Mouse (Mus musculus) small intestine, adult 2 months (tissue): ENCODE measurements around the gene Ntpcr.

Experiments used
- CTCF ChIP-seq: fragments of 200-500 bp; IDR thresholded peaks from 2 replicates; pipeline ENCODE4 v1.5.1; 2012; ENCODE audit warnings: low read depth, mild to moderate bottlenecking, control low read depth, inconsistent platforms, low read length, moderate library complexity, mixed read lengths; ENCODE audit not compliant: insufficient replicate concordance, insufficient read length; ENCODE audit errors: extremely low read depth
- POLR2A ChIP-seq: fragments of 200-500 bp; IDR thresholded peaks from 2 replicates; pipeline ENCODE4 v1.6.1; 2012; ENCODE audit warnings: low read depth, mild to moderate bottlenecking, control low read depth, inconsistent platforms, low read length, moderate library complexity

DNA sequence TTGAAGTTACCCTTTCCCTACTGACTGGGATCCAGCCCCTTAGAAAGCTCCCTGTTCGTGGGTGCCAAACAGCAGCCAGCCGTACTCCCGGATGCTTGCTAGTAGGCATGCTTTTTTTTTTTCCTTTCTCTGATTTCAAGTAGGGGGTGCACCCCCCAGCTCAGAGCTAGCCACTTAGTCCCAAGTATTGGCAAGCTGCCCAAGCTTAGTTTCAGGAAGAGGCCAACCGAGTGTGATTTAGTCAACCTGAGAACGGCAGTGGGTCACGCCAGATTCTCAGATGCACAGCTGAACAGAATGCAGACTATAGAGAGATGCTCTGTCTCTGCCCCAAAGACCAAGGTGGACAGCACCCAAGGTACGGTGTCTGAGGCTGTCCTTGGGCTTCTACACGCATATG, 21.1 kb downstream of the Ntpcr start:
- TF ChIP-seq POLR2A (no peak), CTCF (no peak)
